Mouse (Mus musculus) erythroblast, embryonic 14.5 days (primary cell): ENCODE results near the gene Gm2022.
"Not testable (repeated sequence)": the region's sequence is repeated elsewhere in the genome, so short reads cannot be mapped to it uniquely, and the experiment has no call there.

Experiments used
- GATA1 ChIP-seq: IDR thresholded peaks from 2 replicates; pipeline ENCODE4 v1.6.1; 2012; ENCODE audit warnings: low read length, inconsistent platforms, mixed read lengths
- TAL1 ChIP-seq: IDR thresholded peaks from 3 replicates; pipeline ENCODE4 v1.6.1; 2012; ENCODE audit warnings: low read length, inconsistent platforms, mixed read lengths

DNA sequence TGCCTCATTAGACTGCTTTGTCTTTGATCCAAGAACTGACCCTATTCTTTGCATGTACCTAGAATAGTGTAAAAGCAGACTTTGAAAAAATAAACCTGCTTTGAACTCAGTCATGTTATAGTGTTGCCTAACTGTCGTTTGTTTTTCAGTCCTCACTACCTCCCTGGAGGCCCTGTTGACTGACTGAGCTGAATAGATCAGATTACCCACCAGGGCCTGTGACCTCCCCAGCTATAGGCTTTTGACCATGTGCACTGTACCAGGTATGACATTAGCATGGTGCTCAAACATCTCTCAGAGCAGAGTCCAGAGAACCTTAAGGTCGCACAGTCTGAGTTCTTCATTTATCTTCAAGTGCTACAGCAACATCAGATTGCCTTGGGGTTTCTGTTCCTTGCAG, 44.5 kb upstream of the Gm2022 start:
- not testable (repeated sequence) for TF ChIP-seq GATA1, TAL1
